Mouse (Mus musculus) liver, postnatal 0 days (tissue): Measurements from ENCODE around the gene Pim3. TPM values are rescaled to one million over a fixed set of nuclear protein-coding genes. Genes with fewer than 3 reads are reported as not detected.

Source experiments
- ATAC-seq: fragments of 200-750 bp; cut with Nextera tagmentation; 2 replicates; pipeline ENCODE4 v1.8.0; 2017; ENCODE audit warnings: mild to moderate bottlenecking, moderate library complexity
- DNase-seq: peaks from one replicate; pipeline ENCODE4 v3.0.0-alpha.2; 2016
- H3K27ac ChIP-seq: fragments of 300-500 bp; sonication (generic); 2 replicates; pipeline ENCODE4 v1.5.1; 2014; ENCODE audit warnings: antibody characterized with exemption, moderate library complexity, mild to moderate bottlenecking, low read depth
- H3K27me3 ChIP-seq: fragments of 300-500 bp; sonication (generic); 2 replicates; pipeline ENCODE4 v1.6.1; 2014; ENCODE audit warnings: low read length, control low read depth, mixed read lengths; ENCODE audit not compliant: insufficient read depth
- H3K36me3 ChIP-seq: fragments of 300-500 bp; sonication (generic); replicated peaks from 2 replicates; pipeline ENCODE4 v1.6.1; 2014; ENCODE audit warnings: mild to moderate bottlenecking, control low read depth, low read length, moderate library complexity, mixed read lengths; ENCODE audit not compliant: insufficient read depth
- H3K4me1 ChIP-seq: fragments of 300-500 bp; sonication (generic); 2 replicates; pipeline ENCODE4 v1.6.1; 2014; ENCODE audit warnings: antibody characterized with exemption, mild to moderate bottlenecking, control low read depth; ENCODE audit not compliant: insufficient read depth
- H3K4me2 ChIP-seq: fragments of 300-500 bp; sonication (generic); 2 replicates; pipeline ENCODE4 v1.6.1; 2014; ENCODE audit warnings: low read depth, mild to moderate bottlenecking, low read length, moderate library complexity, mixed read lengths
- H3K4me3 ChIP-seq: fragments of 300-500 bp; sonication (generic); 2 replicates; pipeline ENCODE4 v1.5.1; 2014; ENCODE audit warnings: low read depth, low read length
- H3K9ac ChIP-seq: fragments of 300-500 bp; sonication (generic); replicated peaks from 2 replicates; pipeline ENCODE4 v1.6.1; 2014; ENCODE audit warnings: mild to moderate bottlenecking, moderate library complexity
- H3K9me3 ChIP-seq: fragments of 300-500 bp; sonication (generic); 2 replicates; pipeline ENCODE4 v1.6.1; 2016; ENCODE audit warnings: mild to moderate bottlenecking, control low read depth, low read length, mixed read lengths
- CTCF ChIP-seq: sonication (generic); IDR thresholded peaks from 2 replicates; pipeline ENCODE4 v1.5.1; 2016; ENCODE audit warnings: antibody characterized with exemption, low read depth
- EP300 ChIP-seq: IDR thresholded peaks from 2 replicates; pipeline ENCODE4 v1.6.1; 2016; ENCODE audit warnings: antibody characterized with exemption, low read depth, mild to moderate bottlenecking
- WGBS: fragments of 180-500 bp; shearing (Covaris S2); extraction: QIAGEN DNeasy Blood & Tissue Kit; methylation state at CpG from one replicate; pipeline ENCODE4 v1.1.7; 2014; ENCODE audit not compliant: insufficient replicate concordance; 5-methylcytosine and 5-hydroxymethylcytosine counted together
- polyA plus RNA-seq: library from polyadenylated mRNA; unstranded; fragments of >200 nt; fragmentation: Nextera tagmentation; extraction: Ambion mirVana; gene quantifications from 2 replicates; pipeline ENCODE4 v1.2.1, GENCODE M21; 2015

The Pim3 gene
- polyA plus RNA-seq, 1 experiment from 2014 or later = 34.2 TPM

GRCm38 (mm10) chr15:88895119-88895518 is 33.1 kb downstream of the Pim3 start:
- H3K36me3 ChIP-seq = no peaks in the 10 kb centered on the region
- ATAC-seq (no peak), DNase-seq (no peak)
- no peaks in the 10 kb centered on the region for H3K9me3 ChIP-seq
- H3K4me3 ChIP-seq = no peak overlapping the region
- H3K9ac ChIP-seq = no peak overlapping the region
- H3K4me1 ChIP-seq = peaks cover 15% of the 10 kb centered on the region
- H3K27me3 ChIP-seq = no peaks in the 10 kb centered on the region
- no peak for TF ChIP-seq CTCF
- no peak for TF ChIP-seq EP300
- H3K27ac ChIP-seq = no peak overlapping the region
- H3K4me2 ChIP-seq = no peak overlapping the region
- WGBS = 68% methylated on average over 7 of the region's 7 CpGs

GRCm38 (mm10) chr15:88895891-88896290 is 33.9 kb downstream of the Pim3 start:
- Histone ChIP-seq H3K27ac (no peak overlapping the region), H3K9me3 (no peaks in the 10 kb centered on the region), H3K4me2 (no peak overlapping the region), H3K27me3 (no peaks in the 10 kb centered on the region), H3K9ac (no peak overlapping the region), H3K36me3 (no peaks in the 10 kb centered on the region), H3K4me3 (no peak overlapping the region), H3K4me1 (peaks cover 8% of the 10 kb centered on the region)
- no peak for DNase-seq
- ATAC-seq = no peak
- 64% methylated on average over 6 of the region's 6 CpGs for WGBS
- TF ChIP-seq CTCF = no peak
- TF ChIP-seq EP300 = no peak

- Histone ChIP-seq H3K9ac (no peak overlapping the region), H3K4me3 (no peak overlapping the region), H3K4me1 (peaks cover 2% of the 10 kb centered on the region; the same call in 1 of the 2 replicates), H3K36me3 (no peaks in the 10 kb centered on the region), H3K27ac (no peak overlapping the region), H3K27me3 (no peaks in the 10 kb centered on the region), H3K9me3 (no peaks in the 10 kb centered on the region), H3K4me2 (no peak overlapping the region)
- no peak for ATAC-seq
- DNase-seq = no peak
- TF ChIP-seq CTCF = no peak
- TF ChIP-seq EP300 = no peak
- WGBS = 78% methylated on average over 10 of the region's 10 CpGs
Observed at GRCm38 (mm10) chr15:88896341-88896980, 34.5 kb downstream of the Pim3 start.

- peak overlapping the region; percentile 80 for H3K27ac ChIP-seq
- no peaks in the 10 kb centered on the region for H3K36me3 ChIP-seq
- no peak overlapping the region for H3K9ac ChIP-seq
- H3K4me3 ChIP-seq = no peak overlapping the region
- ATAC-seq = peak; percentile 98
- no peak overlapping the region for H3K4me2 ChIP-seq
- WGBS = 63% methylated on average over 15 of the region's 15 CpGs
- H3K27me3 ChIP-seq = no peaks in the 10 kb centered on the region
- no peaks in the 10 kb centered on the region for H3K9me3 ChIP-seq
- TF ChIP-seq EP300 = peak; percentile 69
- TF ChIP-seq CTCF = no peak
- H3K4me1 ChIP-seq = peaks cover 6% of the 10 kb centered on the region
- DNase-seq = peak; percentile 78
Observed at GRCm38 (mm10) chr15:88902200-88902875, 40.4 kb downstream of the Pim3 start.

- Histone ChIP-seq H3K9me3 (no peaks in the 10 kb centered on the region), H3K4me2 (no peak overlapping the region), H3K27ac (peak overlapping the region; percentile 80), H3K36me3 (no peaks in the 10 kb centered on the region), H3K4me1 (peaks cover 6% of the 10 kb centered on the region), H3K27me3 (no peaks in the 10 kb centered on the region), H3K9ac (no peak overlapping the region), H3K4me3 (no peak overlapping the region)
- peak; percentile 39 for ATAC-seq
- WGBS = 75% methylated on average over 1 of the region's 1 CpGs
- no peak for DNase-seq
- TF ChIP-seq CTCF (peak; percentile 44), EP300 (no peak)
Observed at GRCm38 (mm10) chr15:88903086-88903485, 41.1 kb downstream of the Pim3 start.

GRCm38 (mm10) chr15:88904056-88904811 is 42.2 kb downstream of the Pim3 start:
- Histone ChIP-seq H3K4me1 (peaks cover 6% of the 10 kb centered on the region), H3K4me2 (no peak overlapping the region), H3K36me3 (no peaks in the 10 kb centered on the region), H3K9ac (no peak overlapping the region), H3K27ac (no peak overlapping the region), H3K4me3 (no peak overlapping the region), H3K9me3 (no peaks in the 10 kb centered on the region), H3K27me3 (no peaks in the 10 kb centered on the region)
- TF ChIP-seq EP300 = no peak
- TF ChIP-seq CTCF = no peak
- DNase-seq (no peak), ATAC-seq (no peak)
- 80% methylated on average over 14 of the region's 14 CpGs for WGBS
